Mouse (Mus musculus) liver, adult 2 months (tissue): ENCODE measurements around the gene Itsn1. TPM values are rescaled to one million over a fixed set of nuclear protein-coding genes. Genes with fewer than 3 reads are reported as not detected.
A peak's percentile ranks its signal among the peaks of the same experiment; 100 is the strongest.

Experiments used
- DNase-seq: peaks from one replicate; pipeline ENCODE4 v3.0.0-alpha.2; 2011; ENCODE audit warnings: low read depth, low spot score; ENCODE audit errors: extremely low read depth
- H3K27ac ChIP-seq: fragments of 200-500 bp; replicated peaks from 2 replicates; pipeline ENCODE4 v1.5.1; 2012; ENCODE audit warnings: low read depth, mild to moderate bottlenecking, control low read depth, inconsistent platforms, low read length; ENCODE audit not compliant: insufficient read depth
- H3K27me3 ChIP-seq: fragments of 200-500 bp; 2 replicates; pipeline ENCODE4 v1.6.1; 2012; ENCODE audit warnings: mild to moderate bottlenecking, moderate library complexity, low read length, inconsistent platforms; ENCODE audit not compliant: control insufficient read depth, insufficient read depth
- H3K36me3 ChIP-seq: fragments of 200-500 bp; 2 replicates; pipeline ENCODE4 v1.6.1; 2012; ENCODE audit warnings: low read length, inconsistent platforms; ENCODE audit not compliant: control insufficient read depth, insufficient read depth
- H3K4me1 ChIP-seq: fragments of 200-500 bp; 2 replicates; pipeline ENCODE4 v1.6.1; 2011; ENCODE audit warnings: low read length; ENCODE audit not compliant: control insufficient read depth, insufficient read depth
- H3K4me3 ChIP-seq: fragments of 200-500 bp; 2 replicates; pipeline ENCODE4 v1.5.1; 2011; ENCODE audit warnings: low read depth, mild to moderate bottlenecking, control low read depth, low read length, moderate library complexity; ENCODE audit not compliant: insufficient read depth
- H3K79me2 ChIP-seq: fragments of 200-500 bp; 2 replicates; pipeline ENCODE4 v1.6.1; 2012; ENCODE audit warnings: inconsistent platforms, mild to moderate bottlenecking, low read length, moderate library complexity; ENCODE audit not compliant: control insufficient read depth, insufficient read depth
- H3K9ac ChIP-seq: fragments of 200-500 bp; 2 replicates; pipeline ENCODE4 v1.6.1; 2012; ENCODE audit warnings: low read depth, mild to moderate bottlenecking, control low read depth, inconsistent platforms, low read length
- CTCF ChIP-seq: fragments of 200-500 bp; IDR thresholded peaks from 2 replicates; pipeline ENCODE4 v1.5.1; 2011; ENCODE audit warnings: low read depth, low read length, control low read depth
- POLR2A ChIP-seq: fragments of 200-500 bp; IDR thresholded peaks from 2 replicates; pipeline ENCODE4 v1.6.1; 2011; ENCODE audit warnings: low read length, control low read depth; ENCODE audit not compliant: insufficient read depth; ENCODE audit errors: extremely low read depth
- WGBS: fragments of 180-500 bp; shearing (Covaris S2); methylation state at CpG from one replicate; pipeline ENCODE4 v1.1.7; 2018; 5-methylcytosine and 5-hydroxymethylcytosine counted together
- polyA plus RNA-seq: library from polyadenylated mRNA; depleted of rRNA; stranded (reverse); fragments of >200 nt; gene quantifications from 2 replicates; pipeline ENCODE4 v1.2.3, GENCODE M21; 2012
- total RNA-seq: library from RNA; depleted of rRNA; stranded (reverse); fragments of >200 nt; gene quantifications from 2 replicates; pipeline ENCODE4 v1.2.3, GENCODE M21; 2014

Gene Itsn1
- total and polyA plus RNA-seq, 2 experiments: 13.6 to 16.3 TPM

GRCm38 (mm10) chr16:91728123-91729065 is 687 bp upstream of the Itsn1 start, which contains the start of gene Cryzl1:
Gene Cryzl1 (minus strand): TSS chr16:91728975.
- WGBS: under 1% methylated on average over 46 of the region's 46 CpGs

GRCm38 (mm10) chr16:91729821-91730441 is 850 bp downstream of the Itsn1 start:
- TF ChIP-seq POLR2A: no peak
- no peak for TF ChIP-seq CTCF

More at GRCm38 (mm10) chr16:91728123-91729065, 687 bp upstream of the Itsn1 start, which contains the start of gene Cryzl1:
- no peaks in the 10 kb centered on the region for H3K36me3 ChIP-seq
- peak within 1 kb of the TSS; percentile 97 for H3K9ac ChIP-seq
- no peaks in the 10 kb centered on the region for H3K27me3 ChIP-seq
- H3K27ac ChIP-seq: peak within 1 kb of the TSS; percentile 75
- H3K4me1 ChIP-seq: peaks cover 11% of the 10 kb centered on the region
- peak within 1 kb of the TSS; percentile 93 for H3K4me3 ChIP-seq
- DNase-seq: peak; percentile 100
- peaks cover 25% of the 10 kb centered on the region; the same call in 1 of the 2 replicates for H3K79me2 ChIP-seq
- TF ChIP-seq CTCF (no peak), POLR2A (no peak)

GRCm38 (mm10) chr16:91730446-91730845 is 1.4 kb downstream of the Itsn1 start:
- H3K4me3 ChIP-seq: peak overlapping the region; percentile 93
- peaks cover 15% of the 10 kb centered on the region for H3K4me1 ChIP-seq
- peak overlapping the region; percentile 19; the same call in 1 of the 2 replicates for H3K27ac ChIP-seq
- H3K9ac ChIP-seq: peak overlapping the region; percentile 97
- peak; percentile 44 for DNase-seq
- TF ChIP-seq CTCF (no peak), POLR2A (no peak)
- 2% methylated on average over 11 of the region's 11 CpGs for WGBS
- no peaks in the 10 kb centered on the region for H3K27me3 ChIP-seq
- no peaks in the 10 kb centered on the region for H3K36me3 ChIP-seq
- peaks cover 37% of the 10 kb centered on the region for H3K79me2 ChIP-seq

More at GRCm38 (mm10) chr16:91729821-91730441, 850 bp downstream of the Itsn1 start:
- peaks cover 11% of the 10 kb centered on the region for H3K4me1 ChIP-seq
- DNase-seq: no peak
- WGBS: under 1% methylated on average over 41 of the region's 44 CpGs
- peaks cover 35% of the 10 kb centered on the region for H3K79me2 ChIP-seq
- H3K36me3 ChIP-seq: no peaks in the 10 kb centered on the region
- H3K4me3 ChIP-seq: peak overlapping the region; percentile 93
- peak overlapping the region; percentile 19 for H3K27ac ChIP-seq
- H3K9ac ChIP-seq: peak overlapping the region; percentile 97
- no peaks in the 10 kb centered on the region for H3K27me3 ChIP-seq

- Histone ChIP-seq H3K36me3 (no peaks in the 10 kb centered on the region), H3K27me3 (no peaks in the 10 kb centered on the region), H3K4me3 (no peak overlapping the region), H3K27ac (no peak overlapping the region), H3K9ac (no peak overlapping the region), H3K79me2 (peaks cover 35% of the 10 kb centered on the region), H3K4me1 (peaks cover 20% of the 10 kb centered on the region)
- WGBS: 52% methylated on average over 2 of the region's 2 CpGs
- TF ChIP-seq POLR2A: no peak
- TF ChIP-seq CTCF: no peak
- no peak for DNase-seq
Observed at GRCm38 (mm10) chr16:91732816-91733215, 3.7 kb downstream of the Itsn1 start.

GRCm38 (mm10) chr16:91734771-91735170 is 5.7 kb downstream of the Itsn1 start:
- Histone ChIP-seq H3K9ac (no peak overlapping the region), H3K27me3 (no peaks in the 10 kb centered on the region), H3K27ac (no peak overlapping the region), H3K36me3 (no peaks in the 10 kb centered on the region), H3K79me2 (peaks cover 34% of the 10 kb centered on the region), H3K4me1 (peaks cover 20% of the 10 kb centered on the region), H3K4me3 (no peak overlapping the region)
- 43% methylated on average over 5 of the region's 5 CpGs for WGBS
- TF ChIP-seq CTCF (no peak), POLR2A (no peak)
- no peak for DNase-seq
